Mouse (Mus musculus): ENCODE results near the gene Tmem248. TPM values are rescaled to one million over a fixed set of nuclear protein-coding genes. Genes with fewer than 3 reads are reported as not detected.

Gene Tmem248
- polyA plus RNA-seq, 1 experiment from 2014 or later, result 35.8 TPM

GRCm38 (mm10) chr5:130212956-130213355, 3.9 kb upstream of the Tmem248 start:
- Histone ChIP-seq H3K9me3 (peaks cover 6% of the 10 kb centered on the region; the same call in 1 of the 2 replicates), H3K27me3 (ENCODE audit: poor library complexity, severe bottlenecking) (no peaks in the 10 kb centered on the region), H3K4me1 (no peaks in the 10 kb centered on the region), H3K4me3 (no peak overlapping the region), H3K27ac (no peak overlapping the region), H3K36me3 (replicated peaks) (peaks cover 61% of the 10 kb centered on the region)
- no peak for DNase-seq (ENCODE audit: extremely low spot score, low spot score)
- WGBS, result 94% methylated on average over 11 of the region's 11 CpGs

- H3K9me3 ChIP-seq, result peaks cover 9% of the 10 kb centered on the region; the same call in 1 of the 2 replicates
- WGBS, result 90% methylated on average over 4 of the region's 4 CpGs
- H3K4me3 ChIP-seq, result no peak overlapping the region
- DNase-seq (ENCODE audit: extremely low spot score, low spot score), result no peak
- no peak overlapping the region for H3K27ac ChIP-seq
- no peaks in the 10 kb centered on the region for H3K27me3 ChIP-seq (ENCODE audit: poor library complexity, severe bottlenecking)
- H3K36me3 ChIP-seq (replicated peaks), result peaks cover 19% of the 10 kb centered on the region
- peaks cover 9% of the 10 kb centered on the region for H3K4me1 ChIP-seq
Observed at GRCm38 (mm10) chr5:130217406-130217805, 525 bp downstream of the Tmem248 start.

GRCm38 (mm10) chr5:130218336-130218735, 1.5 kb downstream of the Tmem248 start:
- Histone ChIP-seq H3K27me3 (ENCODE audit: poor library complexity, severe bottlenecking) (no peaks in the 10 kb centered on the region), H3K27ac (no peak overlapping the region), H3K36me3 (replicated peaks) (peaks cover 9% of the 10 kb centered on the region), H3K4me1 (peaks cover 16% of the 10 kb centered on the region), H3K9me3 (peaks cover 9% of the 10 kb centered on the region; the same call in 1 of the 2 replicates), H3K4me3 (no peak overlapping the region)
- WGBS, result 90% methylated on average over 5 of the region's 5 CpGs
- DNase-seq (ENCODE audit: extremely low spot score, low spot score), result no peak

- WGBS, result 60% methylated on average over 2 of the region's 2 CpGs
- peak overlapping the region; percentile 91 for H3K27ac ChIP-seq
- H3K27me3 ChIP-seq (ENCODE audit: poor library complexity, severe bottlenecking), result no peaks in the 10 kb centered on the region
- DNase-seq (ENCODE audit: extremely low spot score, low spot score), result no peak
- peaks cover 24% of the 10 kb centered on the region for H3K4me1 ChIP-seq
- H3K4me3 ChIP-seq, result peak overlapping the region; percentile 73
- peaks cover 13% of the 10 kb centered on the region for H3K36me3 ChIP-seq (replicated peaks)
- H3K9me3 ChIP-seq, result peaks cover 9% of the 10 kb centered on the region; the same call in 1 of the 2 replicates
Observed at GRCm38 (mm10) chr5:130221316-130221715, 4.4 kb downstream of the Tmem248 start.

GRCm38 (mm10) chr5:130221760-130222145, 4.9 kb downstream of the Tmem248 start:
- Histone ChIP-seq H3K27ac (peak overlapping the region; percentile 91), H3K36me3 (replicated peaks) (peaks cover 13% of the 10 kb centered on the region), H3K4me1 (peaks cover 24% of the 10 kb centered on the region), H3K4me3 (peak overlapping the region; percentile 73), H3K9me3 (peaks cover 9% of the 10 kb centered on the region; the same call in 1 of the 2 replicates), H3K27me3 (ENCODE audit: poor library complexity, severe bottlenecking) (no peaks in the 10 kb centered on the region)
- DNase-seq (ENCODE audit: extremely low spot score, low spot score), result no peak
- 1% methylated on average over 10 of the region's 10 CpGs for WGBS

GRCm38 (mm10) chr5:130222146-130223004, 5.5 kb downstream of the Tmem248 start:
- no peaks in the 10 kb centered on the region for H3K27me3 ChIP-seq (ENCODE audit: poor library complexity, severe bottlenecking)
- peak overlapping the region; percentile 91 for H3K27ac ChIP-seq
- WGBS, result under 1% methylated on average over 88 of the region's 88 CpGs
- peak overlapping the region; percentile 73 for H3K4me3 ChIP-seq
- H3K9me3 ChIP-seq, result peaks cover 9% of the 10 kb centered on the region; the same call in 1 of the 2 replicates
- H3K36me3 ChIP-seq (replicated peaks), result peaks cover 13% of the 10 kb centered on the region
- peak; percentile 87 for DNase-seq (ENCODE audit: extremely low spot score, low spot score)
- H3K4me1 ChIP-seq, result peaks cover 24% of the 10 kb centered on the region

- no peak overlapping the region for H3K4me3 ChIP-seq
Observed at GRCm38 (mm10) chr5:130226790-130227189, 9.9 kb downstream of the Tmem248 start.

GRCm38 (mm10) chr5:130228120-130228519, 11.2 kb downstream of the Tmem248 start:
- peaks cover 11% of the 10 kb centered on the region for H3K4me1 ChIP-seq
- no peak for DNase-seq (ENCODE audit: extremely low spot score, low spot score)
- H3K36me3 ChIP-seq (replicated peaks), result peaks cover 62% of the 10 kb centered on the region
- H3K9me3 ChIP-seq, result no peaks in the 10 kb centered on the region
- no peak overlapping the region for H3K4me3 ChIP-seq
- H3K27me3 ChIP-seq (ENCODE audit: poor library complexity, severe bottlenecking), result no peaks in the 10 kb centered on the region
- 94% methylated on average over 4 of the region's 4 CpGs for WGBS
- H3K27ac ChIP-seq, result no peak overlapping the region

More at GRCm38 (mm10) chr5:130226790-130227189, 9.9 kb downstream of the Tmem248 start:
- Histone ChIP-seq H3K9me3 (no peaks in the 10 kb centered on the region), H3K4me1 (peaks cover 16% of the 10 kb centered on the region), H3K27me3 (ENCODE audit: poor library complexity, severe bottlenecking) (no peaks in the 10 kb centered on the region), H3K27ac (no peak overlapping the region), H3K36me3 (replicated peaks) (peaks cover 49% of the 10 kb centered on the region)
- DNase-seq (ENCODE audit: extremely low spot score, low spot score), result no peak
- WGBS, result 96% methylated on average over 3 of the region's 3 CpGs

GRCm38 (mm10) chr5:130236302-130236701, 19.4 kb downstream of the Tmem248 start:
- Histone ChIP-seq H3K4me1 (no peaks in the 10 kb centered on the region), H3K27ac (no peak overlapping the region), H3K9me3 (no peaks in the 10 kb centered on the region), H3K27me3 (ENCODE audit: poor library complexity, severe bottlenecking) (no peaks in the 10 kb centered on the region), H3K4me3 (no peak overlapping the region), H3K36me3 (replicated peaks) (peaks cover 100% of the 10 kb centered on the region)
- WGBS, result 96% methylated on average over 8 of the region's 8 CpGs
- no peak for DNase-seq (ENCODE audit: extremely low spot score, low spot score)

GRCm38 (mm10) chr5:130239236-130239635, 22.4 kb downstream of the Tmem248 start:
- no peaks in the 10 kb centered on the region for H3K4me1 ChIP-seq
- no peak overlapping the region for H3K4me3 ChIP-seq
- H3K36me3 ChIP-seq (replicated peaks), result peaks cover 100% of the 10 kb centered on the region
- no peaks in the 10 kb centered on the region for H3K9me3 ChIP-seq
- H3K27ac ChIP-seq, result no peak overlapping the region
- no peaks in the 10 kb centered on the region for H3K27me3 ChIP-seq (ENCODE audit: poor library complexity, severe bottlenecking)
- DNase-seq (ENCODE audit: extremely low spot score, low spot score), result no peak
- 87% methylated on average over 7 of the region's 7 CpGs for WGBS

- DNase-seq (ENCODE audit: extremely low spot score, low spot score), result no peak
- 96% methylated on average over 2 of the region's 2 CpGs for WGBS
- H3K36me3 ChIP-seq (replicated peaks), result peaks cover 100% of the 10 kb centered on the region
Observed at GRCm38 (mm10) chr5:130239856-130240255, 23.0 kb downstream of the Tmem248 start.

GRCm38 (mm10) chr5:130241426-130241825, 24.5 kb downstream of the Tmem248 start:
- no peaks in the 10 kb centered on the region for H3K4me1 ChIP-seq
- H3K36me3 ChIP-seq (replicated peaks), result peaks cover 100% of the 10 kb centered on the region
- no peaks in the 10 kb centered on the region for H3K9me3 ChIP-seq
- no peak overlapping the region for H3K4me3 ChIP-seq
- WGBS, result 94% methylated on average over 12 of the region's 12 CpGs
- H3K27me3 ChIP-seq (ENCODE audit: poor library complexity, severe bottlenecking), result no peaks in the 10 kb centered on the region
- DNase-seq (ENCODE audit: extremely low spot score, low spot score), result no peak
- no peak overlapping the region for H3K27ac ChIP-seq

More at GRCm38 (mm10) chr5:130239856-130240255, 23.0 kb downstream of the Tmem248 start:
- no peak overlapping the region for H3K27ac ChIP-seq
- H3K9me3 ChIP-seq, result no peaks in the 10 kb centered on the region
- no peaks in the 10 kb centered on the region for H3K4me1 ChIP-seq
- H3K27me3 ChIP-seq (ENCODE audit: poor library complexity, severe bottlenecking), result no peaks in the 10 kb centered on the region
- no peak overlapping the region for H3K4me3 ChIP-seq

GRCm38 (mm10) chr5:130247823-130248222, 30.9 kb downstream of the Tmem248 start:
- no peak overlapping the region for H3K4me3 ChIP-seq
- H3K36me3 ChIP-seq (replicated peaks), result peaks cover 100% of the 10 kb centered on the region
- no peak for DNase-seq (ENCODE audit: extremely low spot score, low spot score)
- no peaks in the 10 kb centered on the region for H3K9me3 ChIP-seq
- WGBS, result 91% methylated on average over 5 of the region's 5 CpGs
- no peak overlapping the region for H3K27ac ChIP-seq
- no peaks in the 10 kb centered on the region for H3K27me3 ChIP-seq (ENCODE audit: poor library complexity, severe bottlenecking)
- H3K4me1 ChIP-seq, result no peaks in the 10 kb centered on the region

All from forebrain, embryonic 10.5 days (tissue).